Mouse (Mus musculus): Measurements from ENCODE around the gene Phactr2. TPM values are rescaled to one million over a fixed set of nuclear protein-coding genes. Genes with fewer than 3 reads are reported as not detected.

The Phactr2 gene
- polyA plus RNA-seq, 1 experiment from 2014 or later: 10.0 TPM

DNA sequence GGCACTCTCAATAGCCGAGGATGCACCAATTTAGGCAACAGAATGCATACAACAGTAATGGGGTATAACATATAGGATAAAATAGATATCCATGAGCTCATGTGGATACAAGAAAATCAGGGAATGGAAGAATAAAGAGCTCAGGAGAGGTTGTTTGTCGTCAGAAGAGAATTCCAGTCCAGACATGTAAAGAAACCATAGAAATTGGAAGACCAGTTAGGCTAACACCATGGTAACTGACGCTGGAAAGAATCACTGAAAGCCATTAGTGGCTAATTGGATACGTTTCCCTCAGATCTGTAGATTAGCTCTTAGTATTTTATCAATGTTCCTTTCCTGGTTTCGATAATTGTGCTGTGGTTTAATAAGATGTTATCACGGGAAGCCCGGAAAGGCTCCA is 41.2 kb downstream of the Phactr2 start:
- WGBS: 71% methylated on average over 7 of the region's 7 CpGs
- no peak for ATAC-seq
- no peaks in the 10 kb centered on the region for H3K27me3 ChIP-seq (replicated peaks; ENCODE audit: control insufficient read depth, insufficient read depth, low read length)
- no peak overlapping the region for H3K27ac ChIP-seq (ENCODE audit: low read length)
- H3K36me3 ChIP-seq (ENCODE audit: control insufficient read depth, insufficient read depth, low read length): no peaks in the 10 kb centered on the region
- no peaks in the 10 kb centered on the region for H3K4me1 ChIP-seq (ENCODE audit: control insufficient read depth, insufficient read depth, low read length)
- no peaks in the 10 kb centered on the region for H3K9me3 ChIP-seq (ENCODE audit: control insufficient read depth, low read length)
- H3K4me2 ChIP-seq (ENCODE audit: low read depth, low read length): no peak overlapping the region
- no peak overlapping the region for H3K4me3 ChIP-seq (ENCODE audit: low read length)
- H3K9ac ChIP-seq (ENCODE audit: low read depth, low read length): no peak overlapping the region

DNA sequence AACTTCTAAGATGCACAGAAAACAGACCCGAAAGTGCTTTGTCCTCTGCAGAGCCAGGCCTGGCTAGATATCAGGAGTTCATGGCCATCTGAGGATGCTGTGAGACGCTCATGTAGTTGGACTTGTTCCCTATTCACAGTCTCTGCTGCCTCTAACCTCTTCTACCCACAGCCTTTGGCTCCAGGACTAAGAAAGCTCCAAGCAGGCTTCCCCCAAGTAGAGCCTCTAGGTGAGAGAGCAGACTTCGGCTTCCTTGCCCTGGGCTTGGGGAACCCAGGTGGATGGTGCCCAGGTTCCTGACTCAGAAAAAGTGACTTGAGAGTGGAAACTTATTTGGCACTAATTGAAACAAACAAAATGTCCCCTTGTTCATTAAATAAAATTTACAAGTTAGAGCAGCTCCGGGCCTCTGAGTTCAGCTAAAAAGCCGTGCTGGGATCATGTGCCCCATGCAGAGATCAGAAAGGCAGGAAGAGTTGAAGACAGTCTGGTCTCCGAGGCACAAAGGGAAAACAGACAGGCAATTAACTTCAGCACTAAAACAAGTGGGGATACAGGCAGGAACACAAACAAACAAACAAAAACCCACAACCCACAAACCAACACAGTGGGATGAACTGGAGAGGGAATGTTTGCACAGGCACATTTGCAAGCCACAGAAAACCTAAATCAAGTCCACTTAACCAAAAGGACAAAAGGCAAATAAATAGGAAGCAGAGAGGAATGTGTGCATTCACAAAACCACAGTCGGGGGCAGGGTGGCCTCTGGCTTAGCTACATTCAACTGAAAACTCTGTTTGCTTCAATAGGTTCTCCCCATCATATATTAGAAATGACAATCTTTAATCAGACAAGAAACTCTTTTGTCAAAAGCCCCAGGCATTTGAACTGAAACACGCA is 42.3 kb downstream of the Phactr2 start:
- WGBS: 55% methylated on average over 8 of the region's 8 CpGs
- ATAC-seq: no peak
- H3K4me3 ChIP-seq (ENCODE audit: low read length): no peak overlapping the region
- H3K27me3 ChIP-seq (replicated peaks; ENCODE audit: control insufficient read depth, insufficient read depth, low read length): no peaks in the 10 kb centered on the region
- H3K9me3 ChIP-seq (ENCODE audit: control insufficient read depth, low read length): no peaks in the 10 kb centered on the region
- H3K4me2 ChIP-seq (ENCODE audit: low read depth, low read length): no peak overlapping the region
- H3K4me1 ChIP-seq (ENCODE audit: control insufficient read depth, insufficient read depth, low read length): no peaks in the 10 kb centered on the region
- no peak overlapping the region for H3K27ac ChIP-seq (ENCODE audit: low read length)
- no peaks in the 10 kb centered on the region for H3K36me3 ChIP-seq (ENCODE audit: control insufficient read depth, insufficient read depth, low read length)
- no peak overlapping the region for H3K9ac ChIP-seq (ENCODE audit: low read depth, low read length)

DNA sequence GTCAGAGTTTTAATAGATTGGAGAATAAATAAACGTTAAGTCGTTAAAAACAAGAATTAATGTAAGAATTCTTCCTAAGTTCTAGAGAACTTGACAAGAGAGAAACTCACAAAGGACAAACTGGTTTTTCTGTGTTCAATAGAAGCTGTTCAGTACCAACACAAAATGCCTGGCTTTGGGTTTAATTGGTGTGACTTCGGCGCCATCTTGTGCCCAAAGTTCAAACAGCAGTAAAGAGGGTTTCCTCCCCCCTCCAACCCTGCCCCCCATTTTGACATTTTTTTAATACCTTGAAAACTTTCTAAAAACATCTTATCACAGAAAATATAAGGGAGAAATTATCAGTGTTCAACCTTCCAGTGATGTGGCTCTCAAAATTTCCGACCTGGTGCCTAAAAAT is 44.4 kb downstream of the Phactr2 start:
- Histone ChIP-seq H3K9ac (ENCODE audit: low read depth, low read length) (no peak overlapping the region), H3K4me2 (ENCODE audit: low read depth, low read length) (no peak overlapping the region), H3K27me3 (replicated peaks; ENCODE audit: control insufficient read depth, insufficient read depth, low read length) (no peaks in the 10 kb centered on the region), H3K4me3 (ENCODE audit: low read length) (no peak overlapping the region), H3K36me3 (ENCODE audit: control insufficient read depth, insufficient read depth, low read length) (no peaks in the 10 kb centered on the region), H3K27ac (ENCODE audit: low read length) (no peak overlapping the region), H3K4me1 (ENCODE audit: control insufficient read depth, insufficient read depth, low read length) (no peaks in the 10 kb centered on the region), H3K9me3 (ENCODE audit: control insufficient read depth, low read length) (no peaks in the 10 kb centered on the region)
- ATAC-seq: peak; percentile 37; the same call in 1 of the 2 replicates
- WGBS: 16% methylated on average over 5 of the region's 5 CpGs

DNA sequence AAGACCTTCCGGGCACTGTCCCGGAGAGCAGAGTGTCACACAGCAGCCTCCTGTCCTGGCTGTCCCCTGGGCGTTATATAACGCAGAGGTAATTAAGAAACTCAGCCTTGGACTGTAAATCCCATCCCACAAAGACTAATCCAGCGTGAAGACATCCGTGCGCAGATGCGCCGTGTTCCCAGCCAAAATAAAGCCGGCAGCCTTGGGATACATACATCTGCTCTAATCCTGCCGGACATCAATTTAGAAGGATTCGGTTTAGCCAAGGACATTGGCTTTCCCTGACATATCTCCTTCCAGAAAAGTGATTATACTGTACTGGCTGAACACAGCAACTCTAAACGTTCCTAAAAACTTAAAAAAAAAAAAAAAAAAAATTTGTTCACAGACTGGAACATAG is 45.0 kb downstream of the Phactr2 start:
- Histone ChIP-seq H3K4me3 (ENCODE audit: low read length) (no peak overlapping the region), H3K4me2 (ENCODE audit: low read depth, low read length) (no peak overlapping the region), H3K27me3 (replicated peaks; ENCODE audit: control insufficient read depth, insufficient read depth, low read length) (no peaks in the 10 kb centered on the region), H3K27ac (ENCODE audit: low read length) (peak overlapping the region; percentile 37; the same call in 1 of the 2 replicates), H3K9me3 (ENCODE audit: control insufficient read depth, low read length) (no peaks in the 10 kb centered on the region), H3K4me1 (ENCODE audit: control insufficient read depth, insufficient read depth, low read length) (no peaks in the 10 kb centered on the region), H3K9ac (ENCODE audit: low read depth, low read length) (no peak overlapping the region), H3K36me3 (ENCODE audit: control insufficient read depth, insufficient read depth, low read length) (no peaks in the 10 kb centered on the region)
- ATAC-seq: peak; percentile 65
- 53% methylated on average over 13 of the region's 13 CpGs for WGBS

DNA sequence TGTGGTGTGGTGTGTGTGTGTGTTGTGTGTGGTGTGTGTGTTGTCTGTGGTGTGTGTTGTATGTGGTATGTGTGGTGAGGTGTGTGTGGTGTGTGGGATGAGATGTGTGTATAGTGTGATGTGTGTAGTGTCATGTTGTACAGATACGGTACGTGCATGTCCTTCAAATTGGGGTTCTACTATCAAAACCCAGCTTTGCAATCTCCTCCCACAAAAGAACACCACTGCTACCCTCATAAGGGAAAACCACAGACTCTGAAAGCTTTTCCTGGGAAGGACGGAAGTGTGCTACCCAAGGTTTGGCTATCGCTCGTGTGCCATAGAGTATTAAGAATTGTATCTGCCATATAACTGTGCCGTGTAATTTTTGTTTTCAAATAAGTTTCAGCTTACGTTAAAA is 45.7 kb downstream of the Phactr2 start:
- Histone ChIP-seq H3K27me3 (replicated peaks; ENCODE audit: control insufficient read depth, insufficient read depth, low read length) (no peaks in the 10 kb centered on the region), H3K4me3 (ENCODE audit: low read length) (no peak overlapping the region), H3K9ac (ENCODE audit: low read depth, low read length) (no peak overlapping the region), H3K4me1 (ENCODE audit: control insufficient read depth, insufficient read depth, low read length) (no peaks in the 10 kb centered on the region), H3K4me2 (ENCODE audit: low read depth, low read length) (no peak overlapping the region), H3K36me3 (ENCODE audit: control insufficient read depth, insufficient read depth, low read length) (no peaks in the 10 kb centered on the region), H3K27ac (ENCODE audit: low read length) (no peak overlapping the region), H3K9me3 (ENCODE audit: control insufficient read depth, low read length) (no peaks in the 10 kb centered on the region)
- no peak for ATAC-seq
- WGBS: 91% methylated on average over 7 of the region's 7 CpGs

DNA sequence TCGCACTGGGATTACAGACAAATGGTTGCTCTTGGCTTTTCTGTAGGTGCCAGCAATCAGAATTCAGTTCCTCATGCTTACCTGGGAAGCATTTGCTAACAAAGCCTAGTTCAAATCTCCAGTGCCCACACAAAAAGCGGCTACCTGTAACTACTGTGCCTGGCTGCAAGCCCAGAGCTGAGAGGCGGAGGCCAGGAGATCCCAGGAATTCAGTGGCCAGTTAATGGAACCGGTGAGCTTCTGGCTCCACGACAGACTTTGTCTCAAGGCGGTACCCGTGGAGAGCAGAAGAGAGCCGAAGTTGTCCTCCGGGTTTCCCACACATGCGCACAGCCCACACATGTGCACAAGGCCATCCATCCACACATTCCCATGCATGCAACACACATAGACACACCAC is 46.6 kb downstream of the Phactr2 start:
- WGBS: 82% methylated on average over 10 of the region's 10 CpGs
- no peaks in the 10 kb centered on the region for H3K4me1 ChIP-seq (ENCODE audit: control insufficient read depth, insufficient read depth, low read length)
- H3K4me3 ChIP-seq (ENCODE audit: low read length): no peak overlapping the region

DNA sequence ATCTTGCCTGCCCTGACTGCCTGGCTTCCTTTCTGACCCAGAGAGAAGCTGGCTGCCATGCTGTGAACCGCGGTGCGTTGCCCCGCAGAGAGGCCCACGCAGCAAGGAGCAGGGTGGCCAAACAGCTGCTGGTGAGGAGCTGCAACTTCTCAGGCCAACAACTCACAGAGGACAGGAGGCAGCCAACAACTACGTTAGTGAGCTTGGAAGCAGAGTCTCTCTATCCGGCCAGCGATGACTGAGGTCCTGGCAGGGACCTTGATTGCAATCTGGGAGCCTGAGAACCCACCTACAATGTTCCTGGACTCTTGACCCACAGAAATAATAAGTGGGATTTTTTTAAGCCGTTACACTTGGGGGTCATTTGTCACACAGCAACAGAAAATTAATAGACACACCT is 49.0 kb downstream of the Phactr2 start:
- Histone ChIP-seq H3K4me1 (ENCODE audit: control insufficient read depth, insufficient read depth, low read length) (no peaks in the 10 kb centered on the region), H3K27me3 (replicated peaks; ENCODE audit: control insufficient read depth, insufficient read depth, low read length) (no peaks in the 10 kb centered on the region), H3K9ac (ENCODE audit: low read depth, low read length) (no peak overlapping the region), H3K4me2 (ENCODE audit: low read depth, low read length) (no peak overlapping the region), H3K36me3 (ENCODE audit: control insufficient read depth, insufficient read depth, low read length) (no peaks in the 10 kb centered on the region), H3K4me3 (ENCODE audit: low read length) (no peak overlapping the region), H3K27ac (ENCODE audit: low read length) (no peak overlapping the region), H3K9me3 (ENCODE audit: control insufficient read depth, low read length) (no peaks in the 10 kb centered on the region)
- 85% methylated on average over 9 of the region's 9 CpGs for WGBS
- no peak for ATAC-seq

More for the DNA sequence above, 46.6 kb downstream of the Phactr2 start:
- Histone ChIP-seq H3K9me3 (ENCODE audit: control insufficient read depth, low read length) (no peaks in the 10 kb centered on the region), H3K27me3 (replicated peaks; ENCODE audit: control insufficient read depth, insufficient read depth, low read length) (no peaks in the 10 kb centered on the region), H3K9ac (ENCODE audit: low read depth, low read length) (no peak overlapping the region), H3K36me3 (ENCODE audit: control insufficient read depth, insufficient read depth, low read length) (no peaks in the 10 kb centered on the region), H3K27ac (ENCODE audit: low read length) (no peak overlapping the region), H3K4me2 (ENCODE audit: low read depth, low read length) (no peak overlapping the region)
- ATAC-seq: no peak

DNA sequence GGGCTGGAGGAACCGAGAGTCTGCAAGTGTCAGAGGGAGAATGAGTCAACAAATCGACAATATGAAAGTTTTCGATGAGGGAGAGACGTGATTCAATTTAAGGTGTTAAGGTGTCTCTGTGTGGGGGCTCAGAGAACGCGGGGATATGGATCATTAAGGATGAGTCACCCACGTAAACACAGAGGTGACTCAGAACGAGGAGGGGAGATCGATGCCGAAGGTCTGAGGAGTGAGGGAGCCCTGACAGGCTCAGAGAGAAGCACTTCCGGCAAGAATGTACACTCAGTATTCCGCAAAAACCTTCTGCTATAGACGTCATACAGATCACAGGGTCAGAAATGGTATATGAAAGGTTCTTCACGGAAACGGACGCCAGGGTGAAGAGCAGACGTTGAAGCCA is 49.7 kb downstream of the Phactr2 start:
- no peak overlapping the region for H3K4me2 ChIP-seq (ENCODE audit: low read depth, low read length)

DNA sequence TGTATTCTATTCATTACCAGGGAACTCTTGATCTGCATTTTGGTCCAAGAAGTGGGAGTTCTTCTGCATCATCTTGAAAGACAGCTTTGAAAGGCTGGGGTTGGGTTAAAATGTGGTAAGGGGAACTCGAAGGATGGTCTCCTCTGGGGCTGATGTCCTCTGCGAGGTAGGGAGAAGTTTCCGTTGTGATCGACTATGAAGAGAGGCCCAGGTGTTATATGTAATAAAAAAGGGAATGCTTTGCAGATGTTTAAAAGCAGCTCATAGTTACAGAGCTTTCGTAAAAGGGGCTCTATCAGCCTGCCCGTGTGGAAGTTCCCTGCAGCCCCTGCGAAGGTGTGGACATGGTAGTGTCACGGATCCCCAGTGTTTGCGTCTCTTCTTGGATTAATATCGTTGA is 50.2 kb downstream of the Phactr2 start:
- no peaks in the 10 kb centered on the region for H3K36me3 ChIP-seq (ENCODE audit: control insufficient read depth, insufficient read depth, low read length)
- no peak overlapping the region for H3K9ac ChIP-seq (ENCODE audit: low read depth, low read length)
- H3K9me3 ChIP-seq (ENCODE audit: control insufficient read depth, low read length): no peaks in the 10 kb centered on the region
- ATAC-seq: no peak
- no peaks in the 10 kb centered on the region for H3K4me1 ChIP-seq (ENCODE audit: control insufficient read depth, insufficient read depth, low read length)
- no peaks in the 10 kb centered on the region for H3K27me3 ChIP-seq (replicated peaks; ENCODE audit: control insufficient read depth, insufficient read depth, low read length)
- no peak overlapping the region for H3K4me2 ChIP-seq (ENCODE audit: low read depth, low read length)
- WGBS: 88% methylated on average over 10 of the region's 10 CpGs
- no peak overlapping the region for H3K4me3 ChIP-seq (ENCODE audit: low read length)
- H3K27ac ChIP-seq (ENCODE audit: low read length): no peak overlapping the region

More for the DNA sequence above, 49.7 kb downstream of the Phactr2 start:
- H3K9ac ChIP-seq (ENCODE audit: low read depth, low read length): no peak overlapping the region
- no peaks in the 10 kb centered on the region for H3K27me3 ChIP-seq (replicated peaks; ENCODE audit: control insufficient read depth, insufficient read depth, low read length)
- H3K4me1 ChIP-seq (ENCODE audit: control insufficient read depth, insufficient read depth, low read length): no peaks in the 10 kb centered on the region
- H3K36me3 ChIP-seq (ENCODE audit: control insufficient read depth, insufficient read depth, low read length): no peaks in the 10 kb centered on the region
- no peaks in the 10 kb centered on the region for H3K9me3 ChIP-seq (ENCODE audit: control insufficient read depth, low read length)
- no peak for ATAC-seq
- WGBS: 68% methylated on average over 17 of the region's 17 CpGs
- no peak overlapping the region for H3K27ac ChIP-seq (ENCODE audit: low read length)
- no peak overlapping the region for H3K4me3 ChIP-seq (ENCODE audit: low read length)

Data from intestine, embryonic 16.5 days (tissue).